Mouse (Mus musculus) c-Kit-negative CD71-positive TER-119-positive erythroid progenitor cells, embryonic 14.5 days (primary cell): Measurements from ENCODE around the gene Ccl25.
"Not testable (repeated sequence)": the region's sequence is repeated elsewhere in the genome, so short reads cannot be mapped to it uniquely, and the experiment has no call there.

Experiments used
- DNase-seq: peaks from one replicate; pipeline ENCODE4 v3.0.0-alpha.2; 2013; ENCODE audit warnings: low read depth, low spot score

The Ccl25 gene

DNA sequence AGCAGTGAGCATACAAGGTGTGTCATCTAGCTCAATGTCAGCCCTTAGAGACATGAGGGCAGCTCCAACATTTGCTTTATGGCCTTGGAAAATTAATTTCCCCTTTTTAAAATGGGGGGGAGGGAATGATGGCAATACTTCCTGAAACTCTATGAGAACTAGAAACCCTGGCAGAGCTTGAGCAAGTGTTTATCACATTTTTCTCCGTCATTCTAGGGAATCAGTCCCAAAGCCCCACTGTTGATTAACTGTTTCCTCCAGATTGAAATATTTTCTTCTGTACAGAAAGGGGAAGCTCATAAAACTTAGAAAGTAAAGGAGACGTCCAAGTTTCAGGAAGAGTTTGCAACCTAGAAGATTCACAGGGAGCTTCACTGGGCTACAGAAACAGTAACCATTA is 10.7 kb downstream of the Ccl25 start:
- DNase-seq, result no peak

- DNase-seq, result no peak
These were observed 15.2 kb downstream of the Ccl25 start for GRCm38 (mm10) chr8:4340207-4340606.

- no peak for DNase-seq
These were observed 22.7 kb downstream of the Ccl25 start for GRCm38 (mm10) chr8:4347661-4348060.

- no peak for DNase-seq
These were observed 23.3 kb downstream of the Ccl25 start for GRCm38 (mm10) chr8:4348275-4348674.

GRCm38 (mm10) chr8:4349335-4349734 is 24.3 kb downstream of the Ccl25 start:
- DNase-seq, result no peak

GRCm38 (mm10) chr8:4350618-4351017 is 25.6 kb downstream of the Ccl25 start:
- DNase-seq, result no peak

GRCm38 (mm10) chr8:4352562-4352961 is 27.6 kb downstream of the Ccl25 start:
- DNase-seq, result not testable (repeated sequence)

DNA sequence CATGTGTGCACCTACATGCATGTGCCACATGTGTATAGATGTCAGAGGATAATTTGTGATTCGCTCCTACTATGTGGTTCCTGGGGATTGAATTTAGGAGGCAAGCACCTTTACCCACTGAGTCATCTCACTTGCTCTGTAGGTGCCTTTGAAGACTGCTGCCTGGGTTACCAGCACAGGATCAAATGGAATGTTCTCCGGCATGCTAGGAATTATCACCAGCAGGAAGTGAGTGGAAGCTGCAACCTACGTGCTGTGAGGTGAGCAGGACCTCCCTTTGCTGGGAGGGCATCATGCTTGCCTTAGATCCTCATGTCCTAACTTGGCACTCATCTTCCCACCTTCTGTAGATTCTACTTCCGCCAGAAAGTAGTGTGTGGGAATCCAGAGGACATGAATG is 28.7 kb downstream of the Ccl25 start:
- DNase-seq, result no peak

GRCm38 (mm10) chr8:4354516-4354915 is 29.5 kb downstream of the Ccl25 start:
- no peak for DNase-seq

GRCm38 (mm10) chr8:4355455-4355854 is 30.4 kb downstream of the Ccl25 start:
- DNase-seq, result no peak

DNA sequence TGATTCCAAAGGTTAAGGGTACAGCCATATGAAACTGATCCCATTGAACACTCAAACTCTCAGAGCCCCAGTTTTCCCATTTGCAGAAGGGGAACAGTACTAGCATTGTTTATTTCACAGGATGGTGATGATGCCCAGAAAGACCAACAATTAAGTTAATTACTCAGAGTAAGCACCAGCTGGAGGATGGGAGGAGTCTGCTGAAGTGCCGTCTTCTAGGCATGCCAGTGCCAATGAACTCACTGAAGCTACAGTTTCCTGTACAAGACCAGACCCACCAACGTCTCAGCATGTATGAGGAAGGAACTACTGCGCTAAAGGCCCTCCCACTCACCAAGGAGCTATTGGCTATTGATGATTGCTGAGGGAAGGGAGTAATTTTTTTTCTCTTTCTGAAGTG is 34.4 kb downstream of the Ccl25 start:
- no peak for DNase-seq

GRCm38 (mm10) chr8:4360922-4361321 is 35.9 kb downstream of the Ccl25 start:
- no peak for DNase-seq

- no peak for DNase-seq
These were observed 41.2 kb downstream of the Ccl25 start for GRCm38 (mm10) chr8:4366189-4366588.

GRCm38 (mm10) chr8:4367808-4368207 is 42.8 kb downstream of the Ccl25 start:
- DNase-seq, result no peak

DNA sequence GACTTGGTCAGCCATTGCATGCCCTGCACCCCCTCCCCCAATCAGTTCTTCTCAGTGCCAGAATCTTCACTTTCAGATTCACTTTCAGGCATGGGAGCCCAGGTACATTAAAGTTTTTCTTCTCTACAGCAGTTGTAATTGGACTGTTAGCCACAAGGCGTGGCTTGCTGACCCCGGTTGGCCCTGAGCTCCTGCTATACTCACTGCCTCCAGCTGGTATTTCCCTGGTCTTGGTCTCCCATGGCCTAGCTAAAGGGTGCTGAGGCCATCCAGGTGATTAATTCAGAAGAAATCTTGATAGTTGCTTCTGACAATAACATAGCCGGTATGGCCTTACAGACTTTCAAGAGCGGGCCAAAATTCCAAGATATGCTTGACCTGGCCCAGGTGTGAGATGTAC is 43.5 kb downstream of the Ccl25 start:
- DNase-seq, result no peak

- DNase-seq, result no peak
These were observed 45.1 kb downstream of the Ccl25 start for GRCm38 (mm10) chr8:4370078-4370477.

DNA sequence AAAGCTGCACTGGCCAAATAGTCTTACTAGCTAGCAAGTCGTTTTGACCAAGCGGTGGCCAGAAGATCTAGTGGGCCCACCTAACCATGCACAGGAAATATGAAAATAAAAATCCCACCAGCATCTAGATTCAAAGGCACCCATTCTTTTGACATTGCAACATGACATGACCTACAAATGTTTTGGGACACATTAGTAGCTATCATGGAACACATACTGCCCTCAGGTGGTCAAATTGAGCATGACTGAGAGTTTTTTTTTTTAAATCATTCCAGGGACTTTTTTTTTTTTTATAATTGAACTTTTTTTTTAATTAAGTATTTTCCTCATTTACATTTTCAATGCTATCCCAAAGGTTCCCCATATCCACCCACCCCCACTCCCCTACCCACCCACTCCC is 47.6 kb downstream of the Ccl25 start:
- no peak for DNase-seq

- DNase-seq, result no peak
These were observed 76.4 kb downstream of the Ccl25 start for GRCm38 (mm10) chr8:4401442-4401841.

DNA sequence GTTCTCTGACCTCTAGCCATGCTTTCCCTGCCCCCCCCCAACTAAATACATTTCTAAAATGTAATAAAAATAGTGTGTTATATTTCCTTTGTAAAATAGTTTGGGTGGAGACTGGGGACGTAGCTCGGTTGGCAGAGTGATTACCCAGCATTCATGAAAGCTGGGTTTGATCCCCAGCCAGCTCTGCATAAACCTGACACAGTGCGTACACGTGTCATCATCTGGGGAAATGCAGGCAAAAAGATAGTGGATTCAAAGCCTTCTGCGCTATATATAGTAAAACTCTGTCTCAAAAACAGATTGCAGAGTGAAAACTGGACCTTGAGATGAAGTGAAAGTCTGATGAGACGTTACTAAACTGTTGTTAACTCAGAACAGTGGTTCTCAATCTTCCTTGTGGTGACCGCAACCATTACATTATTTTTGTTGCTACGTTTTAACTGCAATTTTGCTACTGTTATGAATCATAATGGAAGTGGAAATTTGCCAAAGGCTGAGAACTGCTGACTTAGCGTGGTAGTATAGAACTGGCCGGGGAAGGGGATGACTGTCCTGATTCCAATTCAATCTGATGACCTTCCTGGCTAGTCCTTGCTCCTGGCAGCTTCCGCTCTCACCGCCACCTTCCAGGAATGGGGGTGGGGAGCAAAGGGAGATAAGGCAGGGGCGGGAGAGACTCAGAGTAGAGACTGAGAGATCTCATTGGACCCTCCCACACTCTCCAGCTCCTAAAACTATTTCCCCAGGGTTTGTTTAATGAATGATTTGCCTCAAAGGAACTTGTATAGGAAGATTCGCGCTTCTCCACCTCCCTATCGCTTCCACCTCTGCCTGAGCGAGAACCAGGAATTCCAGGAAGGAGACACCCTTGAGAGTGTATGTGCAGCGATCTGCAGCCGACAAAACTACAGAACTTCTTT is 79.2 kb downstream of the Ccl25 start:
- DNase-seq, result no peak

DNA sequence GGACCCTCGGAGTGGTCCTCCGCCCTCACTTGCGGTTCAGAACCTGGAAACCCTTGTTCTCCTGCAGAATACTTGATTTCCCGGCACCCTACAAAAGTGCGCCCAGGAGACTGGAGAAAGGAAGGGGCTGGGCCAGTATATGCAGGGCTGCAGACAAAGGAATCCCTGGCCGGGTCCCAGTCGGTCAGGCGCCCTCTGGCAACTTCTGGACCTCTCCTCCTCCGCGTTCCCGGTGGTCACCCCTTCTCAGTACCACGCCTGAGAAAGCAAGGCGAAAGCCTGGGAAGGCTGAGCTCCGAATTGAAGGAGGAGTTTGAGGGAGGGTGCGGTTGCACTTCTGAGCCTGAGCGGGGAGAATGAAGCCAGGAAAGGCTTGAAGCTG is 79.9 kb downstream of the Ccl25 start:
- no peak for DNase-seq

GRCm38 (mm10) chr8:4408425-4408824 is 83.4 kb downstream of the Ccl25 start:
- DNase-seq, result not testable (repeated sequence)
